Mouse (Mus musculus) megakaryocyte, adult 5-6 weeks (primary cell): ENCODE measurements around the gene Lysmd1. TPM values are rescaled to one million over a fixed set of nuclear protein-coding genes. Genes with fewer than 3 reads are reported as not detected.
"Not testable (repeated sequence)": the region's sequence is repeated elsewhere in the genome, so short reads cannot be mapped to it uniquely, and the experiment has no call there.

Experiments used
- ATAC-seq: 2 replicates; pipeline ENCODE4 v1.8.0; 2016; ENCODE audit warnings: mild to moderate bottlenecking, inconsistent platforms; ENCODE audit not compliant: poor library complexity, severe bottlenecking
- total RNA-seq, 2 experiments: library from RNA; stranded (forward) in 1 of 2; stranded (reverse) in 1 of 2; fragments of 153-499, 151-499 nt in 1 of 2; fragments of 221-1000, 200-1000 nt in 1 of 2; gene quantifications; 2 replicates each; pipeline versions ENCODE4 v1.2.3 to v1.2.4; 2015 to 2017

Lysmd1 gene
- 3.3 and 3.8 TPM in 2 replicates for total RNA-seq (2015)
- total RNA-seq (2017): 4.4 and 5.0 TPM in 2 replicates

DNA sequence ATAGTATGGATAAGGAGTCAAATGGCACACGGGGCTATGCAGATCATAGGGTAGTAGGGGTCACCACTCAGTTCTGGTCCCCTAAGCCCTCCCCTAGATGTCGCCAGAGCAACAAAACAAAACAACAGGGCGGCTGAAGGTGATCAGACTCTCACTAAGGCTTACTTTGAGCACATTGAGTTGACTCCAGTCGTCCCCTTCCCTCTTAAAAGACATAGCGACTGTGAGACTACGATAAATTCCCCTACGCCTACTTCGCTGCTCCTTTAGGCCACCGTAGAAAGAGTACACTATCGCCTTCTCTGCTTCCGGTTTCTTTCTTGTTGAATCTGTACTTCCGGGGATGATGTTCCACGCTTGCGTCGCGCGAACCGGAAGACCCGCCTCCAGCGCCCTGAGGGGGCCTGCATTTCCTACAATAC is at the start of gene Lysmd1, which contains the start of gene Scnm1:
Lysmd1 (plus strand) TSS at position 409 of the 422 bp plus-strand sequence.
Scnm1 (minus strand) TSS at position 332 of the 422 bp plus-strand sequence.
- peak; percentile 96 for ATAC-seq

DNA sequence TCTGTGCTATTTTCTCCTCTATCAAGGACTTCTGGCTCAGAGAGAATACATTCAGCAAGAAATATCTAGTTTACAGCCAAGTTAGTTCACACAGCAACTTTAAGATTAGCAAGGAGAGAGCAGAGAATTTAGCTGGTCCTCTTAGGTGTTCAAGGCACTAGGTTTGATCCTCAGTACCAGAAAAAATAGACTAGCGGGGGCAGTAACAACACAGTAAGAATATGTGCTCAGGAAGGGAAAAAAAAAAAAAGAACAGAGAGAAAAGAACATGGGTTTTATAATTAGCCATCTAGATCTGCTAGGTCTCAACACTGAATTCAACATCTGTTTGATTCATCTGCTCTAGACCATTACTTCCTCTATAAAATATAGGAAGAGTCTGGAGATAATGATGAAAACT is 45.8 kb upstream of the Lysmd1 start:
- no peak for ATAC-seq

DNA sequence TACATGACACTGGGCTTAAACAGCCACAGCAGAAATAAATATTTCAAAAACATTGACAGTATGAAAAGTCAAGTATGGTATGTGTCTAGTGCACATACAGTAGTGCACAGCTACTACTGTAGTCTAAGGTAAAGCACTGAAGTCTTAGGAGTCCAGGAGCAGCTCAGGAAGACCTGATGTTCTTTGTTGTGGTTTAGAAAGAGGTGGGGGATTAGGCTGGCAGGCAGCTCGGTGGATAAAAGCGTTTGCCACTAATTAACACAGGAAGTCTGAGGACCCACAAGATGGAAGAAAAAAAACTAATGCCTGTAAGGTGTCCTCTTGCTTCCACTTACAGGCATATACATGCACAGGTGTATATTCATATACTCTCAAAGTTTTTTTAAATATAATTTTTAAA is 33.0 kb upstream of the Lysmd1 start:
- no peak for ATAC-seq

DNA sequence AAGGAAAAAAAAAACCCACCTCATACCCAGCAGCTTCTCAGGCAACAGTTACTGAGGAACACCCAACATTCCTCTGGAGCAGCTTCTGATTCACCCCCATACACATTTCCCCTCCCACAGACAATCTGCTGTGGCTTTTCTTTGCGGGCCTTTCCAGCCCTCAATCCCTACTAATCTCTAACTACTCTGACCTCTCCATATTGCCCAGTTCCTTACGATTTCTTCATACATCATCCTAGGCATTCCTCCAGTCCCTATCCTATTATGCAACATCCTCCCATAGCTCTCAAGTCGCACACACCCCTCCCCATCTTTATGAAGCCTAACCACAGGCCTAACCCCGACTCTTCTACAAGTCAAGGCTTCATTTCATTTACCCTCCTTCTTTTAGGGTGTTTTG is 28.8 kb upstream of the Lysmd1 start:
- ATAC-seq: no peak

GRCm38 (mm10) chr3:95105586-95106337 is 28.1 kb upstream of the Lysmd1 start:
- ATAC-seq: peak; percentile 10; the same call in 1 of the 2 replicates

GRCm38 (mm10) chr3:95106338-95107117 is 27.4 kb upstream of the Lysmd1 start, which contains the start of gene Pip5k1a:
Gene Pip5k1a (minus strand): TSS chr3:95106930.
- peak; percentile 74 for ATAC-seq

- ATAC-seq: not testable (repeated sequence)
Measured at GRCm38 (mm10) chr3:95107308-95107707, 26.6 kb upstream of the Lysmd1 start.

GRCm38 (mm10) chr3:95107898-95108297 is 26.0 kb upstream of the Lysmd1 start:
- no peak for ATAC-seq

- ATAC-seq: peak; percentile 90
Measured at GRCm38 (mm10) chr3:95110911-95111726, 22.8 kb upstream of the Lysmd1 start, which contains the start of gene Vps72. Gene Vps72 (plus strand): TSS chr3:95111022.

GRCm38 (mm10) chr3:95112760-95113159 is 21.1 kb upstream of the Lysmd1 start:
- ATAC-seq: no peak

- no peak for ATAC-seq
Measured at GRCm38 (mm10) chr3:95117751-95118150, 16.1 kb upstream of the Lysmd1 start.

- ATAC-seq: no peak
Measured at GRCm38 (mm10) chr3:95121580-95121979, 12.3 kb upstream of the Lysmd1 start.

DNA sequence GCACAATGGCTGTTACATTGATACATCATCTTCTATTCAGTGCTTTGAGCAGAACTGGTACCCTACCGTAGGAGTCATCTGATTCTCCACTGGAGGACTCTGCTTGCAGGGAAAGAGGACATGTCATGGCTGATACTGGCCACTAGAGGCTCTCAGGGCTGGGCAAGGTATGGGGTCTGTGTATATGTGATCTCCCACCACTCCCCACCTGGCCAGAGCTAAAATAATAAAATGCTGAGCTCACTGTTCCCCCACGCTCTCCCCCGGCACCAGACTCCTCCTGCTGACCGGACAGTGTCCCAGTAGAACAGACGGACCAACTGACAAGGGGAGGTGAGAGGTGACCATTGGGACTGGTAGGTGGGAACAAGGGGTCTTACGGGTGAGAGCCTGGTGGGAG is 9.6 kb upstream of the Lysmd1 start, which contains the start of gene Tmod4:
Tmod4 (plus strand) TSS at position 231 of the 400 bp plus-strand sequence.
- ATAC-seq: peak; percentile 57

DNA sequence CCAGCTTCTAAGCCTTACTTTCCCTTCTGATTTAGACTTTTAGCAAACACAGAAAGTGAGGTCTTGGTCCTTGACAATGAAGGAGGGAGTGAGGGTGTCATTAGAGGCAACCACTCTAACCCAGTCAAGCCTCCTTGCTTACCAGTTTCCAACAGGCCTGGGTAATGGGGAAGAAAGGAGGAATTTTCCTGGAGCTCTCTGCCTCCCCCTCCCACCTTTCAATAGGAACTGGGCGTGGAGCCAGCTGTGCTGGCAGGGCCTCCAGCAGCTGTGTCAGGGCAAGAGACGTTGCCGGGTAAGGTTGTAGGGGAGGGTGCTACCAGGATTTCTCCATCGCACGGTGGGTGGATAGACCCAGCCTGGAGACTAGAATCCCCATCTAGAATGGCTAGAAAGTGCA is 8.9 kb upstream of the Lysmd1 start:
- no peak for ATAC-seq

- ATAC-seq: no peak
Measured at GRCm38 (mm10) chr3:95129226-95129651, 4.6 kb upstream of the Lysmd1 start.

- no peak for ATAC-seq
Measured at GRCm38 (mm10) chr3:95130081-95130480, 3.8 kb upstream of the Lysmd1 start.

DNA sequence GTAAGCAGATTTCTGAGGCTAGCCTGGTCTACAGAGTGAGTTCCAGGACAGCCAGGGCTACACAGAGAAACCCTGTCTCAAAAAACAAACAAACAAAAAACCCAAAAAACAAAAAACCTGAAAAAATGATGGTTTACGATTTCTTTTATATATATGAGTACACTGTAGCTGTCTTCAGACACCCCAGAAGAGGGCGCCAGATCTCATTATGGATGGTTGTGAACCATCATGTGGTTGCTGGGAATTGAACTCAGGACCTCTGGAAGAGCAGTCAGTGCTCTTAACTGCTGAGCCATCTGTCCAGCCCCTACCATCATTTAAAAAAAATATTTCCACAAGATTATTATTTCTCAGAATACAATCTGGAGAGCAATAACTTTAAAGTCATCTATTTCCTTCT is 1.5 kb upstream of the Lysmd1 start:
- not testable (repeated sequence) for ATAC-seq

- ATAC-seq: no peak
Measured at GRCm38 (mm10) chr3:95133176-95133575, 712 bp upstream of the Lysmd1 start.

DNA sequence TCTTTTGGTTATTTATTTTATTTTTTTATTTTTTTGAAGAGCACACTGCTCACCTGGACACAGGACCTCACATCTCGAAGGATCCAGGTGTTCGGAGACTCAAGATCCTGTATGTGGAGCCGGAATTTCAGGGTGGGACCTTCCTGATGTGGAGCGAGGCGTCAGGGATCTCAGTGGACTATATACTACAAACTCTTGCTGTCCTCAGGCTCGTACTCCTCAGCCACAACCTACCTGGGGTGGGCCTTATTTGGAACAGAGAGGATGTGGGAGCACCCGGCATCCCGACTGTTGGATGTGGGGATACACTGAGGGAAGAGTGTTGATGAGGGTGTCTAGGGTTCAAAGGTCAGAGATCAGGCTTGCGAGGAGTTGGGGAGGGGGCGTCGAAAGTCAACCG is 245 bp downstream of the Lysmd1 start:
- peak; percentile 5; the same call in 1 of the 2 replicates for ATAC-seq

DNA sequence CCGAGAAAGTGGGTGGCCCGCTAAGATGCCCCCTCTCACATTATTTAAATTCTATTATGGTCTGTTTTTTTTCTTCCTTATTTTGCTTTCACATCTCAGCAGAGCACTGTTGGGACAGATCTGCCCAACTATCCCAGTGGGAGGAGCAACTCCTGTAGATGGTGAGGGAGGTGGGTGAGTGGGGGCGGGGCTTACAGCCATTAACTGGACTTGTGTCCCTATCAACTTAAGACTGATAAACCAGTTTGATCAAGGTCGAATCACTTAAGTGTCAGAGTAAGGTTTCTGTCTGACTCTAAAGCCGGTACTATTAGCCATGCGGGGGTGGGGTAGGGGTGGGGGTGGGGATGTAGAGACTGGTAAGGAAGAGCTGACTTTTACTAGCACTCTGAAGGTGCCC is 1.1 kb downstream of the Lysmd1 start:
- ATAC-seq: peak; percentile 20; the same call in 1 of the 2 replicates
